8 mouse cellular contexts compared by ENCODE assay signal in the genomic region with DNA sequence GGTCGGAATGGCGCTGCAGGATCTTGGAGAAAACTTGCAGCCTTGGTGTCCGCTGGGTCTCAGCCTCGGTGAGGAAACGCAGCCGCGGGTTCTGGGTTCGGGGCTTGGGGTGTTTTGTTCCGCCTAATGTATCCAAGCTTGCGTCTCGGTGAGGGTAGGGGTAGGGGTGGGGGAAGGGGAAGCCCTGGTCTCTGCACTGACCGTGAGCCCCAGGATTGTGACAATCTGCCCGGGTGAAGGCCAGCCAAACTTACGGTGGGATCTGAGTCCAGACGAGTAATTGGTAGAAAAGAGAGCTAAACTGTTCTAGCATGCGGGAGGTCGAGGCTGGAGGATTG. TPM values are rescaled to one million over a fixed set of nuclear protein-coding genes. Genes with fewer than 3 reads are reported as not detected.
DNase-seq lines count a peak whose midpoint lies in the region; ATAC-seq and TF ChIP-seq lines count a peak whose summit lies in the region.

No protein-coding gene starts in this region.

- TF ChIP-seq CTCF in cortical plate, adult 2 months (IDR thresholded peaks at IDR 0.05; ENCODE audit: extremely low read depth, insufficient read depth, low read length) = no peak

- H3K9me3 ChIP-seq in kidney, embryonic 15.5 days (replicated peaks) = no peaks in the 10 kb centered on the region
- no peaks in the 10 kb centered on the region for H3K9me3 ChIP-seq in hindbrain, embryonic 16.5 days (ENCODE audit: control insufficient read depth, low read length)
- no peaks in the 10 kb centered on the region for H3K9me3 ChIP-seq in midbrain, embryonic 16.5 days (replicated peaks; ENCODE audit: control insufficient read depth, low read length, poor library complexity, severe bottlenecking)

- H3K4me2 ChIP-seq in kidney, embryonic 15.5 days = peak overlapping the region; percentile 91
- peak overlapping the region; percentile 84 for H3K4me2 ChIP-seq in hindbrain, embryonic 16.5 days (ENCODE audit: low read length)
- H3K4me2 ChIP-seq in midbrain, embryonic 16.5 days (ENCODE audit: low read length) = peak overlapping the region; percentile 85

- peak overlapping the region; percentile 94 for H3K27ac ChIP-seq in kidney, embryonic 15.5 days
- no peak overlapping the region for H3K27ac ChIP-seq in cortical plate, adult 2 months (ENCODE audit: insufficient read depth, low read length)
- peak overlapping the region; percentile 94; the same call in 1 of the 2 replicates for H3K27ac ChIP-seq in hindbrain, embryonic 16.5 days (ENCODE audit: low read depth, low read length)
- no peak overlapping the region for H3K27ac ChIP-seq in midbrain, embryonic 16.5 days (ENCODE audit: low read length)

- H3K36me3 ChIP-seq in kidney, embryonic 15.5 days = peaks cover 5% of the 10 kb centered on the region; the same call in 1 of the 2 replicates
- H3K36me3 ChIP-seq in hindbrain, embryonic 16.5 days (ENCODE audit: control insufficient read depth, insufficient read depth, low read length) = no peaks in the 10 kb centered on the region
- no peaks in the 10 kb centered on the region for H3K36me3 ChIP-seq in midbrain, embryonic 16.5 days (ENCODE audit: control insufficient read depth, insufficient read depth, low read length)

- H3K4me3 ChIP-seq in kidney, embryonic 15.5 days (replicated peaks) = peak overlapping the region; percentile 98
- peak overlapping the region; percentile 55 for H3K4me3 ChIP-seq in cortical plate, adult 2 months (ENCODE audit: insufficient read depth, low read length)
- peak overlapping the region; percentile 99 for H3K4me3 ChIP-seq in hindbrain, embryonic 16.5 days (ENCODE audit: low read length)
- H3K4me3 ChIP-seq in midbrain, embryonic 16.5 days (ENCODE audit: low read depth, low read length) = peak overlapping the region; percentile 97

- peak; percentile 38 for ATAC-seq in kidney, embryonic 15.5 days (replicated peaks; ENCODE audit: low FRiP score)
- peak; percentile 51; the same call in 1 of the 2 replicates for ATAC-seq in hindbrain, embryonic 16.5 days
- ATAC-seq in midbrain, embryonic 16.5 days = peak; percentile 57

- peak overlapping the region; percentile 77 for H3K9ac ChIP-seq in kidney, embryonic 15.5 days
- peak overlapping the region; percentile 66 for H3K9ac ChIP-seq in hindbrain, embryonic 16.5 days (ENCODE audit: low read depth, low read length)
- H3K9ac ChIP-seq in midbrain, embryonic 16.5 days (ENCODE audit: low read depth, low read length) = peak overlapping the region; percentile 75

- no peaks in the 10 kb centered on the region for H3K27me3 ChIP-seq in kidney, embryonic 15.5 days
- no peaks in the 10 kb centered on the region for H3K27me3 ChIP-seq in hindbrain, embryonic 16.5 days (replicated peaks; ENCODE audit: control insufficient read depth, insufficient read depth, low read length)
- no peaks in the 10 kb centered on the region for H3K27me3 ChIP-seq in midbrain, embryonic 16.5 days (ENCODE audit: control insufficient read depth, insufficient read depth, low read depth, low read length)

- TF ChIP-seq POLR2A in cortical plate, adult 2 months (IDR thresholded peaks at IDR 0.05; ENCODE audit: extremely low read depth, insufficient read depth, low read length) = no peak

- H3K4me1 ChIP-seq in kidney, embryonic 15.5 days = peaks cover 48% of the 10 kb centered on the region
- peaks cover 2% of the 10 kb centered on the region; the same call in 1 of the 2 replicates for H3K4me1 ChIP-seq in cortical plate, adult 2 months (ENCODE audit: control insufficient read depth, insufficient read depth, low read length)
- H3K4me1 ChIP-seq in hindbrain, embryonic 16.5 days (ENCODE audit: control insufficient read depth, insufficient read depth, low read depth, low read length) = peaks cover 34% of the 10 kb centered on the region
- peaks cover 46% of the 10 kb centered on the region for H3K4me1 ChIP-seq in midbrain, embryonic 16.5 days (ENCODE audit: control insufficient read depth, insufficient read depth, low read length)

- no peak for DNase-seq in kidney, adult 8-10 months
- no peak for DNase-seq in right cerebral cortex, postnatal 36 days (ENCODE audit: low spot score in 2 of 2)
- DNase-seq in adrenal gland, adult 8-10 months = no peak
- DNase-seq in thymus, postnatal 14 days = no peak

- WGBS in kidney, embryonic 15.5 days = under 1% methylated on average over 17 of the region's 17 CpGs
- WGBS in hindbrain, embryonic 16.5 days = 1% methylated on average over 17 of the region's 17 CpGs
- under 1% methylated on average over 17 of the region's 17 CpGs for WGBS in midbrain, embryonic 16.5 days

RNA-seq across cellular contexts. Expression of a gene that starts 0.8 kb away (rescaled TPM):
- 31.0 and 31.5 TPM in 2 replicates for polyA plus RNA-seq in kidney, embryonic 15.5 days (2015; fragmentation: Nextera tagmentation; extraction: Ambion mirVana)
- 35.1 and 35.2 TPM in 2 replicates for polyA plus RNA-seq in cortical plate, adult 2 months (2012; rRNA removed)
- 11.6 and 15.3 TPM in 2 replicates for polyA plus RNA-seq in hindbrain, embryonic 16.5 days (2015; fragmentation: Nextera tagmentation; extraction: Ambion mirVana)
- 14.9 and 15.3 TPM in 2 replicates for polyA plus RNA-seq in midbrain, embryonic 16.5 days (2015; fragmentation: Nextera tagmentation; extraction: Ambion mirVana)
- 10 to 100 TPM; 13.0 to 20.1 (median 16.3) TPM for total RNA-seq in adrenal gland, adult 8-10 months (2022)

RNA-seq across cellular contexts. Expression of a gene that starts 0.9 kb away (rescaled TPM):
- polyA plus RNA-seq in kidney, embryonic 15.5 days (2015; fragmentation: Nextera tagmentation; extraction: Ambion mirVana) = 34.0 and 34.1 TPM in 2 replicates
- 73.3 and 79.4 TPM in 2 replicates for polyA plus RNA-seq in cortical plate, adult 2 months (2012; rRNA removed)
- 79.7 and 85.7 TPM in 2 replicates for polyA plus RNA-seq in hindbrain, embryonic 16.5 days (2015; fragmentation: Nextera tagmentation; extraction: Ambion mirVana)
- polyA plus RNA-seq in midbrain, embryonic 16.5 days (2015; fragmentation: Nextera tagmentation; extraction: Ambion mirVana) = 88.0 and 89.0 TPM in 2 replicates
- 10 to 100 TPM; 42.2 to 49.8 (median 44.1) TPM for total RNA-seq in adrenal gland, adult 8-10 months (2022)

RNA-seq across cellular contexts. Expression of a gene that starts 31.2 kb away (rescaled TPM):
- 156 and 162 TPM in 2 replicates for polyA plus RNA-seq in kidney, embryonic 15.5 days (2015; fragmentation: Nextera tagmentation; extraction: Ambion mirVana)
- polyA plus RNA-seq in cortical plate, adult 2 months (2012; rRNA removed) = 64.2 and 78.1 TPM in 2 replicates
- polyA plus RNA-seq in hindbrain, embryonic 16.5 days (2015; fragmentation: Nextera tagmentation; extraction: Ambion mirVana) = 127 and 143 TPM in 2 replicates
- 123 and 129 TPM in 2 replicates for polyA plus RNA-seq in midbrain, embryonic 16.5 days (2015; fragmentation: Nextera tagmentation; extraction: Ambion mirVana)
- 10 to 100 TPM; 44.9 to 56.8 (median 49.1) TPM for total RNA-seq in adrenal gland, adult 8-10 months (2022)

RNA-seq across cellular contexts. Expression of a gene that starts 31.4 kb away (rescaled TPM):
- 49.6 and 53.7 TPM in 2 replicates for polyA plus RNA-seq in kidney, embryonic 15.5 days (2015; fragmentation: Nextera tagmentation; extraction: Ambion mirVana)
- polyA plus RNA-seq in cortical plate, adult 2 months (2012; rRNA removed) = 36.4 and 37.4 TPM in 2 replicates
- 38.8 and 40.2 TPM in 2 replicates for polyA plus RNA-seq in hindbrain, embryonic 16.5 days (2015; fragmentation: Nextera tagmentation; extraction: Ambion mirVana)
- 33.2 and 33.9 TPM in 2 replicates for polyA plus RNA-seq in midbrain, embryonic 16.5 days (2015; fragmentation: Nextera tagmentation; extraction: Ambion mirVana)
- 10 to 100 TPM; 88.0 to 99.3 (median 96.0) TPM for total RNA-seq in adrenal gland, adult 8-10 months (2022)

Comparison
In these comparisons a context has a peak if more than half of its experiments do, and no peak if none do; other contexts are left out.
1. H3K27ac ChIP-seq: peak in kidney, embryonic 15.5 days (single experiment) and hindbrain, embryonic 16.5 days (single experiment); none in cortical plate, adult 2 months (single experiment) and midbrain, embryonic 16.5 days (single experiment).
2. Peak in every context shown above with its lines, with median percentiles within 50 percentile points of each other: ATAC-seq, H3K4me2 ChIP-seq, H3K4me3 ChIP-seq and H3K9ac ChIP-seq.